Mouse (Mus musculus) spleen, adult 2 months (tissue): Measurements from ENCODE around the gene Fam117a. TPM values are rescaled to one million over a fixed set of nuclear protein-coding genes. Genes with fewer than 3 reads are reported as not detected.

ENCODE experiments used
- DNase-seq, 2 experiments: peaks; one replicate each; pipeline versions ENCODE4 v3.0.0 to v3.0.0-alpha.2; 2012 to 2021; ENCODE audit warnings: low spot score in 2 of 2, low read depth in 1 of 2
- H3K27ac ChIP-seq: fragments of 200-500 bp; 2 replicates; pipeline ENCODE4 v1.5.1; 2012; ENCODE audit warnings: low read length, inconsistent platforms; ENCODE audit not compliant: insufficient read depth
- H3K27me3 ChIP-seq: fragments of 200-500 bp; 2 replicates; pipeline ENCODE4 v1.6.1; 2012; ENCODE audit warnings: mild to moderate bottlenecking, moderate library complexity, low read length, inconsistent platforms; ENCODE audit not compliant: control insufficient read depth, insufficient read depth
- H3K36me3 ChIP-seq: fragments of 200-500 bp; 2 replicates; pipeline ENCODE4 v1.6.1; 2012; ENCODE audit warnings: mild to moderate bottlenecking, low read length, inconsistent platforms; ENCODE audit not compliant: control insufficient read depth, insufficient read depth
- H3K4me1 ChIP-seq: fragments of 200-500 bp; 2 replicates; pipeline ENCODE4 v1.6.1; 2011; ENCODE audit warnings: inconsistent platforms; ENCODE audit not compliant: control insufficient read depth, insufficient read depth, insufficient read length
- H3K4me3 ChIP-seq: fragments of 200-500 bp; 2 replicates; pipeline ENCODE4 v1.5.1; 2011; ENCODE audit warnings: mild to moderate bottlenecking, inconsistent platforms; ENCODE audit not compliant: insufficient read depth, insufficient read length; ENCODE audit errors: extremely low read depth
- CTCF ChIP-seq: fragments of 200-500 bp; IDR thresholded peaks from 2 replicates; pipeline ENCODE4 v1.5.1; 2011; ENCODE audit warnings: mild to moderate bottlenecking, inconsistent platforms; ENCODE audit not compliant: insufficient read depth, insufficient read length, insufficient replicate concordance; ENCODE audit errors: extremely low read depth
- POLR2A ChIP-seq: fragments of 200-500 bp; IDR thresholded peaks from 2 replicates; pipeline ENCODE4 v1.6.1; 2011; ENCODE audit warnings: low read depth, low read length, inconsistent platforms
- WGBS: fragments of 180-500 bp; shearing (Covaris S2); methylation state at CpG from one replicate; pipeline ENCODE4 v1.1.7; 2018; 5-methylcytosine and 5-hydroxymethylcytosine counted together
- polyA plus RNA-seq: library from polyadenylated mRNA; depleted of rRNA; stranded (reverse); fragments of >200 nt; gene quantifications from 2 replicates; pipeline ENCODE4 v1.2.3, GENCODE M21; 2012

The Fam117a gene
- polyA plus RNA-seq, 1 experiment, result 123 TPM

GRCm38 (mm10) chr11:95330662-95331061 is 6.2 kb upstream of the Fam117a start:
- Histone ChIP-seq H3K27ac (no peak overlapping the region), H3K27me3 (no peaks in the 10 kb centered on the region), H3K36me3 (no peaks in the 10 kb centered on the region), H3K4me3 (no peak overlapping the region), H3K4me1 (peaks cover 12% of the 10 kb centered on the region; the same call in 1 of the 2 replicates)
- no peak for TF ChIP-seq POLR2A
- TF ChIP-seq CTCF, result no peak
- WGBS, result 52% methylated on average over 1 of the region's 1 CpGs
- DNase-seq, result no peak

GRCm38 (mm10) chr11:95333209-95333608 is 3.6 kb upstream of the Fam117a start:
- no peak for TF ChIP-seq POLR2A
- no peak for TF ChIP-seq CTCF
- Histone ChIP-seq H3K27ac (peak overlapping the region; percentile 65), H3K4me1 (peaks cover 10% of the 10 kb centered on the region; the same call in 1 of the 2 replicates), H3K36me3 (no peaks in the 10 kb centered on the region), H3K27me3 (no peaks in the 10 kb centered on the region), H3K4me3 (no peak overlapping the region)
- no peak for DNase-seq
- 5% methylated on average over 4 of the region's 4 CpGs for WGBS

GRCm38 (mm10) chr11:95333805-95334204 is 3.0 kb upstream of the Fam117a start:
- Histone ChIP-seq H3K27me3 (no peaks in the 10 kb centered on the region), H3K4me3 (no peak overlapping the region), H3K4me1 (peaks cover 12% of the 10 kb centered on the region; the same call in 1 of the 2 replicates), H3K36me3 (no peaks in the 10 kb centered on the region), H3K27ac (peak overlapping the region; percentile 65; the same call in 1 of the 2 replicates)
- TF ChIP-seq CTCF (no peak), POLR2A (no peak)
- no peak for DNase-seq
- WGBS, result 79% methylated on average over 9 of the region's 9 CpGs

GRCm38 (mm10) chr11:95334448-95335060 is 2.3 kb upstream of the Fam117a start:
- no peak overlapping the region for H3K4me3 ChIP-seq
- no peak for TF ChIP-seq CTCF
- no peak for TF ChIP-seq POLR2A
- no peaks in the 10 kb centered on the region for H3K36me3 ChIP-seq
- WGBS, result 70% methylated on average over 5 of the region's 5 CpGs
- no peak overlapping the region for H3K27ac ChIP-seq
- no peaks in the 10 kb centered on the region for H3K27me3 ChIP-seq
- H3K4me1 ChIP-seq, result peaks cover 12% of the 10 kb centered on the region; the same call in 1 of the 2 replicates
- no peak for DNase-seq

- peaks cover 17% of the 10 kb centered on the region; the same call in 1 of the 2 replicates for H3K4me1 ChIP-seq
- under 1% methylated on average over 50 of the region's 50 CpGs for WGBS
- H3K27me3 ChIP-seq, result no peaks in the 10 kb centered on the region
- H3K4me3 ChIP-seq, result peak overlapping the region; percentile 67
- peak in 1 of 2 experiments; percentile 60 for DNase-seq
- H3K36me3 ChIP-seq, result no peaks in the 10 kb centered on the region
- H3K27ac ChIP-seq, result peak overlapping the region; percentile 79
- TF ChIP-seq CTCF (no peak), POLR2A (no peak; the same call in 1 of the 2 replicates)
These were observed 453 bp downstream of the Fam117a start for GRCm38 (mm10) chr11:95337129-95337813.

GRCm38 (mm10) chr11:95337846-95338342 is 1.1 kb downstream of the Fam117a start:
- H3K4me3 ChIP-seq, result peak overlapping the region; percentile 67
- TF ChIP-seq POLR2A (no peak), CTCF (no peak)
- H3K27me3 ChIP-seq, result no peaks in the 10 kb centered on the region
- peak overlapping the region; percentile 79 for H3K27ac ChIP-seq
- peaks cover 15% of the 10 kb centered on the region; the same call in 1 of the 2 replicates for H3K4me1 ChIP-seq
- H3K36me3 ChIP-seq, result no peaks in the 10 kb centered on the region
- DNase-seq, result no peak
- WGBS, result 2% methylated on average over 9 of the region's 9 CpGs
